Mouse (Mus musculus): ENCODE data around the gene Stx2. TPM values are rescaled to one million over a fixed set of nuclear protein-coding genes. Genes with fewer than 3 reads are reported as not detected.
"Not testable (repeated sequence)": the region's sequence is repeated elsewhere in the genome, so short reads cannot be mapped to it uniquely, and the experiment has no call there.

Gene Stx2
- polyA plus RNA-seq, 1 experiment from 2014 or later = 34.4 TPM

- Histone ChIP-seq H3K27me3 (ENCODE audit: control insufficient read depth, insufficient read depth, low read length) (no peaks in the 10 kb centered on the region), H3K4me2 (ENCODE audit: low read depth, low read length) (no peak overlapping the region), H3K4me3 (ENCODE audit: low read depth, low read length) (no peak overlapping the region), H3K27ac (replicated peaks; ENCODE audit: low read depth, low read length) (no peak overlapping the region), H3K36me3 (replicated peaks; ENCODE audit: control insufficient read depth, insufficient read depth, low read depth, low read length) (no peaks in the 10 kb centered on the region), H3K4me1 (ENCODE audit: control insufficient read depth, insufficient read depth, low read length) (no peaks in the 10 kb centered on the region), H3K9me3 (replicated peaks; ENCODE audit: control insufficient read depth, low read length) (no peaks in the 10 kb centered on the region), H3K9ac (replicated peaks; ENCODE audit: low read length) (no peak overlapping the region)
- 54% methylated on average over 4 of the region's 4 CpGs for WGBS
- DNase-seq (ENCODE audit: low spot score) (no peak), ATAC-seq (replicated peaks; ENCODE audit: insufficient number of reproducible peaks, low FRiP score, low TSS enrichment, low read depth) (no peak)
These were observed 44.0 kb downstream of the Stx2 start for GRCm38 (mm10) chr5:128964353-128964752.

- no peak for ATAC-seq (replicated peaks; ENCODE audit: insufficient number of reproducible peaks, low FRiP score, low TSS enrichment, low read depth)
- Histone ChIP-seq H3K4me1 (ENCODE audit: control insufficient read depth, insufficient read depth, low read length) (no peaks in the 10 kb centered on the region), H3K36me3 (replicated peaks; ENCODE audit: control insufficient read depth, insufficient read depth, low read depth, low read length) (no peaks in the 10 kb centered on the region), H3K4me2 (ENCODE audit: low read depth, low read length) (no peak overlapping the region), H3K9ac (replicated peaks; ENCODE audit: low read length) (no peak overlapping the region), H3K27me3 (ENCODE audit: control insufficient read depth, insufficient read depth, low read length) (no peaks in the 10 kb centered on the region), H3K4me3 (ENCODE audit: low read depth, low read length) (no peak overlapping the region), H3K27ac (replicated peaks; ENCODE audit: low read depth, low read length) (no peak overlapping the region), H3K9me3 (replicated peaks; ENCODE audit: control insufficient read depth, low read length) (no peaks in the 10 kb centered on the region)
- no peak for DNase-seq (ENCODE audit: low spot score)
- WGBS = 80% methylated on average over 3 of the region's 3 CpGs
These were observed 49.5 kb downstream of the Stx2 start for GRCm38 (mm10) chr5:128958916-128959315.

GRCm38 (mm10) chr5:128954371-128954770 is 54.0 kb downstream of the Stx2 start:
- not testable (repeated sequence) for H3K9ac ChIP-seq (replicated peaks; ENCODE audit: low read length); H3K27me3 ChIP-seq (ENCODE audit: control insufficient read depth, insufficient read depth, low read length); H3K4me1 ChIP-seq (ENCODE audit: control insufficient read depth, insufficient read depth, low read length); H3K4me3 ChIP-seq (ENCODE audit: low read depth, low read length); H3K9me3 ChIP-seq (replicated peaks; ENCODE audit: control insufficient read depth, low read length); ATAC-seq (replicated peaks; ENCODE audit: insufficient number of reproducible peaks, low FRiP score, low TSS enrichment, low read depth); H3K27ac ChIP-seq (replicated peaks; ENCODE audit: low read depth, low read length); H3K4me2 ChIP-seq (ENCODE audit: low read depth, low read length); H3K36me3 ChIP-seq (replicated peaks; ENCODE audit: control insufficient read depth, insufficient read depth, low read depth, low read length)
- WGBS = 88% methylated on average over 5 of the region's 5 CpGs
- peak; percentile 17 for DNase-seq (ENCODE audit: low spot score)

GRCm38 (mm10) chr5:128953278-128954070 is 54.9 kb downstream of the Stx2 start, which contains the start of gene Rimbp2:
Gene Rimbp2, minus strand, starts transcription at chr5:128953486.
- peak within 1 kb of the TSS; percentile 60 for H3K9ac ChIP-seq (replicated peaks; ENCODE audit: low read length)

GRCm38 (mm10) chr5:128952291-128953195 is 55.8 kb downstream of the Stx2 start:
- Histone ChIP-seq H3K4me1 (ENCODE audit: control insufficient read depth, insufficient read depth, low read length) (no peaks in the 10 kb centered on the region), H3K4me3 (ENCODE audit: low read depth, low read length) (peak overlapping the region; percentile 45), H3K36me3 (replicated peaks; ENCODE audit: control insufficient read depth, insufficient read depth, low read depth, low read length) (no peaks in the 10 kb centered on the region), H3K9me3 (replicated peaks; ENCODE audit: control insufficient read depth, low read length) (no peaks in the 10 kb centered on the region), H3K9ac (replicated peaks; ENCODE audit: low read length) (peak overlapping the region; percentile 60), H3K27me3 (ENCODE audit: control insufficient read depth, insufficient read depth, low read length) (peaks cover 3% of the 10 kb centered on the region; the same call in 1 of the 2 replicates), H3K4me2 (ENCODE audit: low read depth, low read length) (peak overlapping the region; percentile 86), H3K27ac (replicated peaks; ENCODE audit: low read depth, low read length) (no peak overlapping the region)
- under 1% methylated on average over 35 of the region's 35 CpGs for WGBS
- ATAC-seq (replicated peaks; ENCODE audit: insufficient number of reproducible peaks, low FRiP score, low TSS enrichment, low read depth) (0 out of 2 replicates have a peak, but pooled peaks have one; percentile 34), DNase-seq (ENCODE audit: low spot score) (peak; percentile 49)

More at GRCm38 (mm10) chr5:128953278-128954070, 54.9 kb downstream of the Stx2 start, which contains the start of gene Rimbp2:
- H3K27me3 ChIP-seq (ENCODE audit: control insufficient read depth, insufficient read depth, low read length) = peaks cover 3% of the 10 kb centered on the region; the same call in 1 of the 2 replicates
- 7% methylated on average over 17 of the region's 17 CpGs for WGBS
- no peaks in the 10 kb centered on the region for H3K9me3 ChIP-seq (replicated peaks; ENCODE audit: control insufficient read depth, low read length)
- H3K4me1 ChIP-seq (ENCODE audit: control insufficient read depth, insufficient read depth, low read length) = no peaks in the 10 kb centered on the region
- DNase-seq (ENCODE audit: low spot score) (peak; percentile 79), ATAC-seq (replicated peaks; ENCODE audit: insufficient number of reproducible peaks, low FRiP score, low TSS enrichment, low read depth) (peak; percentile 40; the same call in 1 of the 2 replicates)
- no peaks in the 10 kb centered on the region for H3K36me3 ChIP-seq (replicated peaks; ENCODE audit: control insufficient read depth, insufficient read depth, low read depth, low read length)
- peak within 1 kb of the TSS; percentile 86 for H3K4me2 ChIP-seq (ENCODE audit: low read depth, low read length)
- H3K4me3 ChIP-seq (ENCODE audit: low read depth, low read length) = peak within 1 kb of the TSS; percentile 45
- H3K27ac ChIP-seq (replicated peaks; ENCODE audit: low read depth, low read length) = no peak within 1 kb of the TSS

GRCm38 (mm10) chr5:128951472-128951871 is 56.9 kb downstream of the Stx2 start:
- ATAC-seq (replicated peaks; ENCODE audit: insufficient number of reproducible peaks, low FRiP score, low TSS enrichment, low read depth) (no peak), DNase-seq (ENCODE audit: low spot score) (no peak)
- no peak overlapping the region for H3K4me3 ChIP-seq (ENCODE audit: low read depth, low read length)
- H3K4me2 ChIP-seq (ENCODE audit: low read depth, low read length) = no peak overlapping the region
- no peaks in the 10 kb centered on the region for H3K4me1 ChIP-seq (ENCODE audit: control insufficient read depth, insufficient read depth, low read length)
- peaks cover 3% of the 10 kb centered on the region; the same call in 1 of the 2 replicates for H3K27me3 ChIP-seq (ENCODE audit: control insufficient read depth, insufficient read depth, low read length)
- no peaks in the 10 kb centered on the region for H3K9me3 ChIP-seq (replicated peaks; ENCODE audit: control insufficient read depth, low read length)
- H3K27ac ChIP-seq (replicated peaks; ENCODE audit: low read depth, low read length) = no peak overlapping the region
- no peak overlapping the region for H3K9ac ChIP-seq (replicated peaks; ENCODE audit: low read length)
- no peaks in the 10 kb centered on the region for H3K36me3 ChIP-seq (replicated peaks; ENCODE audit: control insufficient read depth, insufficient read depth, low read depth, low read length)
- whole genome bisulfite sequencing = 42% methylated on average over 4 of the region's 4 CpGs

- Histone ChIP-seq H3K27me3 (ENCODE audit: control insufficient read depth, insufficient read depth, low read length) (no peaks in the 10 kb centered on the region), H3K27ac (replicated peaks; ENCODE audit: low read depth, low read length) (no peak overlapping the region), H3K4me2 (ENCODE audit: low read depth, low read length) (no peak overlapping the region), H3K4me1 (ENCODE audit: control insufficient read depth, insufficient read depth, low read length) (no peaks in the 10 kb centered on the region), H3K36me3 (replicated peaks; ENCODE audit: control insufficient read depth, insufficient read depth, low read depth, low read length) (no peaks in the 10 kb centered on the region), H3K9ac (replicated peaks; ENCODE audit: low read length) (no peak overlapping the region), H3K9me3 (replicated peaks; ENCODE audit: control insufficient read depth, low read length) (no peaks in the 10 kb centered on the region), H3K4me3 (ENCODE audit: low read depth, low read length) (no peak overlapping the region)
- peak; percentile 9 for DNase-seq (ENCODE audit: low spot score)
- ATAC-seq (replicated peaks; ENCODE audit: insufficient number of reproducible peaks, low FRiP score, low TSS enrichment, low read depth) = no peak
- 74% methylated on average over 5 of the region's 5 CpGs for WGBS
These were observed 61.3 kb downstream of the Stx2 start for GRCm38 (mm10) chr5:128947093-128947492.
